Mouse (Mus musculus) spleen, adult 2 months (tissue): Measurements from ENCODE around the gene B130006D01Rik. TPM values are rescaled to one million over a fixed set of nuclear protein-coding genes. Genes with fewer than 3 reads are reported as not detected.

Source experiments
- DNase-seq, 2 experiments: peaks; one replicate each; pipeline versions ENCODE4 v3.0.0 to v3.0.0-alpha.2; 2012 to 2021; ENCODE audit warnings: low spot score in 2 of 2, low read depth in 1 of 2
- H3K27ac ChIP-seq: fragments of 200-500 bp; 2 replicates; pipeline ENCODE4 v1.5.1; 2012; ENCODE audit warnings: low read length, inconsistent platforms; ENCODE audit not compliant: insufficient read depth
- H3K27me3 ChIP-seq: fragments of 200-500 bp; 2 replicates; pipeline ENCODE4 v1.6.1; 2012; ENCODE audit warnings: mild to moderate bottlenecking, moderate library complexity, low read length, inconsistent platforms; ENCODE audit not compliant: control insufficient read depth, insufficient read depth
- H3K36me3 ChIP-seq: fragments of 200-500 bp; 2 replicates; pipeline ENCODE4 v1.6.1; 2012; ENCODE audit warnings: mild to moderate bottlenecking, low read length, inconsistent platforms; ENCODE audit not compliant: control insufficient read depth, insufficient read depth
- H3K4me1 ChIP-seq: fragments of 200-500 bp; 2 replicates; pipeline ENCODE4 v1.6.1; 2011; ENCODE audit warnings: inconsistent platforms; ENCODE audit not compliant: control insufficient read depth, insufficient read depth, insufficient read length
- H3K4me3 ChIP-seq: fragments of 200-500 bp; 2 replicates; pipeline ENCODE4 v1.5.1; 2011; ENCODE audit warnings: mild to moderate bottlenecking, inconsistent platforms; ENCODE audit not compliant: insufficient read depth, insufficient read length; ENCODE audit errors: extremely low read depth
- CTCF ChIP-seq: fragments of 200-500 bp; IDR thresholded peaks from 2 replicates; pipeline ENCODE4 v1.5.1; 2011; ENCODE audit warnings: mild to moderate bottlenecking, inconsistent platforms; ENCODE audit not compliant: insufficient read depth, insufficient read length, insufficient replicate concordance; ENCODE audit errors: extremely low read depth
- POLR2A ChIP-seq: fragments of 200-500 bp; IDR thresholded peaks from 2 replicates; pipeline ENCODE4 v1.6.1; 2011; ENCODE audit warnings: low read depth, low read length, inconsistent platforms
- WGBS: fragments of 180-500 bp; shearing (Covaris S2); methylation state at CpG from one replicate; pipeline ENCODE4 v1.1.7; 2018; 5-methylcytosine and 5-hydroxymethylcytosine counted together
- polyA plus RNA-seq: library from polyadenylated mRNA; depleted of rRNA; stranded (reverse); fragments of >200 nt; gene quantifications from 2 replicates; pipeline ENCODE4 v1.2.3, GENCODE M21; 2012

The B130006D01Rik gene
- polyA plus RNA-seq, 1 experiment: 0.14 TPM

DNA sequence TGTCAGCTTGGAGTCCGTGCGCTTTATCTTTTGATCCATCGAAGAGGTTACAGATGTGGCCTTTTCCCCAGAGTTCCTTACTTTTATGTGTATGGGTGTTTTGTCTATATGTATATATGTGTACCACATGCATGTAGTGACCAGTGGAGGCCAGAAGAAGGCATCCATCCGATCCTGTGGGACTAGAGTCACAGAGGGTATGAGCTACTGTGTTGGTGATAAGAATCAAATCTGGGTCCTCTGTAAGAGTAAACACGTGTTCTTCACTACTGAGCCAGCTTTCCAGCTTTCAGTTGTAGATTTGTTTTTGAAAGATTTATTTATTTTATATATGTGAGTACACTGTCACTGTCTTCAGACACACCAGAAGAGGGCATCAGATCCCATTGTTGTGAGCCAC is 4.6 kb downstream of the B130006D01Rik start:
- Histone ChIP-seq H3K4me1 (peaks cover 10% of the 10 kb centered on the region; the same call in 1 of the 2 replicates), H3K27ac (no peak overlapping the region), H3K36me3 (no peaks in the 10 kb centered on the region), H3K4me3 (no peak overlapping the region), H3K27me3 (no peaks in the 10 kb centered on the region)
- no peak for TF ChIP-seq CTCF
- TF ChIP-seq POLR2A: no peak
- 85% methylated on average over 5 of the region's 5 CpGs for WGBS
- DNase-seq: no peak

DNA sequence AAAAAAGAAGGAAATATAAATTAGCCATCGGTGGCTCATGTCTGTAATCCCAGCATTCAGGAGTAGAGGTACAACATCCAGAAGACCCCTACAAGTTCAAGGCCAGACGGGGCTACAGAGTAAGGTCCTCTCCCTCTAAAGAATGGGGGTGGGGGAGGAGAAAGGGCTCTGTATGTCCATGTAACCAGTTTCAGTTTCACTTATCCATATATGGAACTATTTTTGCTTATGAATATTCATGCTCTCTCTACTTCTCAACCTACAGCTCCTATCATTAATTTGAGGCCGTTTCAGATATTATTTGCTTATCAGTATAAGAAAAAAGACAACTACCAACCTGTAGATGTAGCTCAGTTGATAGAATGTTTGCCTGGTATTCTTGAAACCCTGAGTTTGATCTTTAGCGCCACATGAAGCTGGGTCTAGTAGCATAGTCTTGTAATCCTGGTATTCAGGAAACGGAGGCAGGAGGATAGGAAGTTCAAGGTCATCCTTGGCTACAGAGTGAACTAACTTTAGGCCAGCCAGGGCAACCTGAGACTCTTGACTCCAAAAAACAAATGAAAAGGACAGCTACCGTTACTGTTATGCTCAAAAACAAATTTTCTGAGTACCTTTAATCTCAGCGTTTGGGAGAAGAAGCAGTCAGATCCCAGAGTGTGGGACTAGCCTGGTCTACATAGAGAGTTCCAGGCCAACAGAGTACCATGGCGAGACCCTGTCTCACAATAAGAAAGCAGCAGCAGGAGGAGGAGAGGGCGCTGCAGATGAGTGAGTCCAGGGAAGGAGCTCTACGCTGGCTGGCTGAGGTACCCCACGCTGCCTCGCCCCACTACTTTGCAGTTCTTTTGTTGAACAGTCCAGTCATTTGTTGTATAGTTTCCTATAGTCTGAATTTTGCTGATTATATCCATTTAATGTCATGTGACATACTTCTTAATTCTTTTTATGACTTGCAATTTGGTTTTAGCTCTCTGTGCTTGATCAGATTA is 5.8 kb downstream of the B130006D01Rik start:
- WGBS: 69% methylated on average over 12 of the region's 12 CpGs
- Histone ChIP-seq H3K27ac (no peak overlapping the region), H3K4me3 (0 out of 2 replicates have a peak overlapping the region, but pooled peaks have one; percentile 13), H3K4me1 (peaks cover 10% of the 10 kb centered on the region; the same call in 1 of the 2 replicates), H3K36me3 (no peaks in the 10 kb centered on the region), H3K27me3 (no peaks in the 10 kb centered on the region)
- DNase-seq: peak in 1 of 2 experiments; percentile 12
- TF ChIP-seq POLR2A (no peak), CTCF (no peak)

DNA sequence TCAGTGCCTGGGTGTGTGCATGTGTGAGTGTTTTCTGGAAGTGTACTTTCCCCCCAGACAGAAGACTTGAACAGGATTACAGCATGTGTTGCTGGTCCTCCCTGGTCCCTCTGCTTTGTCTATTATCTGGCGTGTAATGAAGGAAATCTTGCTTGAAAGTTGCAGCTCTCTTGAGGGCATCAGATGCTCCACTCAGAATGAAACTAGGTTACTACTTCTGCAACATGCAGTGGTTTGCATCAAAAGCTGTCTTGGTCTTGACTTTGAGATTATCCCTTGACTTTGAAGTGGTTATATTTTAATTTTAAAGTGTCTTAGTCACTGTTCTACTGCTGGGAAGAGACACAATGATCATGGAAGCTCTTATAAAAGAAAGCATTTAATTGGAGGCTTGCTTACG is 11.1 kb downstream of the B130006D01Rik start:
- no peak overlapping the region for H3K27ac ChIP-seq
- peaks cover 3% of the 10 kb centered on the region; the same call in 1 of the 2 replicates for H3K4me1 ChIP-seq
- TF ChIP-seq CTCF (no peak), POLR2A (no peak)
- H3K36me3 ChIP-seq: no peaks in the 10 kb centered on the region
- no peak overlapping the region for H3K4me3 ChIP-seq
- WGBS: 75% methylated on average over 2 of the region's 2 CpGs
- DNase-seq: no peak
- H3K27me3 ChIP-seq: no peaks in the 10 kb centered on the region

GRCm38 (mm10) chr11:95737811-95738210 is 14.4 kb downstream of the B130006D01Rik start:
- TF ChIP-seq CTCF: no peak
- TF ChIP-seq POLR2A: no peak
- peak in 1 of 2 experiments; percentile 15 for DNase-seq
- no peak overlapping the region for H3K27ac ChIP-seq
- H3K4me3 ChIP-seq: no peak overlapping the region
- no peaks in the 10 kb centered on the region for H3K36me3 ChIP-seq
- peaks cover 2% of the 10 kb centered on the region; the same call in 1 of the 2 replicates for H3K4me1 ChIP-seq
- WGBS: 12% methylated on average over 3 of the region's 3 CpGs
- no peaks in the 10 kb centered on the region for H3K27me3 ChIP-seq

DNA sequence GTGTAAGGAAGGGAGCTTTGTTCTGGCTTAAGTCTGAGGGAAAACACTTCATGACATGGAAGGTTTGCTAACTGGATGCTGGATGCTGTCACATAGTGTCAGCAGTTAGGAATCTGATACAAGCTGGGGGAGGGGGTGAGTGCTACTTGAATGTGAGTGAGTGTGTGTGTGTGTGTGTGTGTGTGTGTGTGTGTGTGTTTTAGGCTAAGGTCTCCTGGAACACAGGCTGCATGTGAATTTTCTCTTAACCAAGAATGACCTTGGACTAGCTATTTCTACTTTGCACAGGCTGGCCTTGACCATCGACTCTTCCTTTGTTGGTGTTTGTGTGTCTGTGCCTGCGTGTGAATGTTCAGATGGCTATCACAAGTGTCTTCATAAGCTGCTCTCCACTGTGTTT is 21.1 kb downstream of the B130006D01Rik start:
- WGBS: 81% methylated on average over 2 of the region's 2 CpGs
- no peaks in the 10 kb centered on the region for H3K27me3 ChIP-seq
- no peaks in the 10 kb centered on the region; the same call in 1 of the 2 replicates for H3K4me1 ChIP-seq
- peaks cover 2% of the 10 kb centered on the region for H3K36me3 ChIP-seq
- no peak for DNase-seq
- TF ChIP-seq CTCF (no peak), POLR2A (no peak)
- no peak overlapping the region for H3K4me3 ChIP-seq
- H3K27ac ChIP-seq: no peak overlapping the region

GRCm38 (mm10) chr11:95746821-95747220 is 23.4 kb downstream of the B130006D01Rik start:
- 84% methylated on average over 4 of the region's 4 CpGs for WGBS
- no peak for DNase-seq
- Histone ChIP-seq H3K27me3 (no peaks in the 10 kb centered on the region), H3K4me3 (no peak overlapping the region), H3K36me3 (peaks cover 8% of the 10 kb centered on the region), H3K27ac (no peak overlapping the region), H3K4me1 (no peaks in the 10 kb centered on the region; the same call in 1 of the 2 replicates)
- no peak for TF ChIP-seq POLR2A
- TF ChIP-seq CTCF: no peak
